In the genomic region with DNA sequence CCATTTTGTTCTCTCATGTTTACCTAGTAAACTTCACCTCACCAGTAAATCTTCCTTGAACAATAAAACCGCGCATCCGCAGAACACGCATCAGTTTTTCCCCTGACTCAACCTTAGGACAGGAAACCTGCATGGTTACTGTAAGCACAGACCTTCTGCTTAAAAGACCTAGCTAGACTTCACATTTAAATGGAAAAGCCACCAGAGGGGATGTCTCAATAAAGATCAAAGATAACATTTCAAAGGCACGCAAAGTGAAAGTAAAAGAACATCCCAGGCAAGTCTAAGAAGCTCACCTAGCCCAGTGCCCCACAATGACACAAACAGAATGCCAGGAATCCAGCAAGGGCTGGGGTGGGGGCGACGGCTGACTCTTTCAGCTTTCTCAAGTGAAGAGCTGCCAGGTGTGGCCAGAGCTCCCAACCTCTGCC, we compare ENCODE assay signal across 9 mouse cellular contexts. TPM values are rescaled to one million over a fixed set of nuclear protein-coding genes. Genes with fewer than 3 reads are reported as not detected.
DNase-seq lines count a peak whose midpoint lies in the region; ATAC-seq lines count a peak whose summit lies in the region.
"Had no signal": no experiment of that assay in that cellular context is flagged by ENCODE, and none has a peak within 500 bp of the region (broad histone marks: within the 10 kb centered on the region; RNA-seq: fewer than 3 reads in every experiment).

No protein-coding gene starts in this region.

- ATAC-seq in kidney, embryonic 14.5 days (ENCODE audit: low FRiP score, low TSS enrichment): no peak
- peak; percentile 30; the same call in 1 of the 2 replicates for ATAC-seq in intestine, embryonic 16.5 days
- peak; percentile 35 for ATAC-seq in megakaryocyte-erythroid progenitor cell, adult 5-6 weeks (replicated peaks; ENCODE audit: low FRiP score, low TSS enrichment, poor library complexity, severe bottlenecking)

- peaks cover 8% of the 10 kb centered on the region; the same call in 1 of the 2 replicates for H3K4me1 ChIP-seq in kidney, embryonic 14.5 days (ENCODE audit: control insufficient read depth, insufficient read depth, low read length)
- H3K4me1 ChIP-seq in intestine, embryonic 16.5 days (ENCODE audit: control insufficient read depth, insufficient read depth, low read length): peaks cover 5% of the 10 kb centered on the region; the same call in 1 of the 2 replicates

- peak overlapping the region; percentile 83; the same call in 1 of the 2 replicates for H3K27ac ChIP-seq in kidney, embryonic 14.5 days (ENCODE audit: low read depth, low read length)
- peak overlapping the region; percentile 87 for H3K27ac ChIP-seq in intestine, embryonic 16.5 days (ENCODE audit: low read length)

- H3K4me2 ChIP-seq in kidney, embryonic 14.5 days (replicated peaks; ENCODE audit: low read depth, low read length): peak overlapping the region; percentile 69
- H3K4me2 ChIP-seq in intestine, embryonic 16.5 days (ENCODE audit: low read depth, low read length): peak overlapping the region; percentile 68

- WGBS in kidney, embryonic 14.5 days: 3% methylated on average over 7 of the region's 7 CpGs
- WGBS in intestine, embryonic 16.5 days: 26% methylated on average over 7 of the region's 7 CpGs

- peak overlapping the region; percentile 42 for H3K4me3 ChIP-seq in kidney, embryonic 14.5 days (ENCODE audit: low read length)
- peak overlapping the region; percentile 51 for H3K4me3 ChIP-seq in intestine, embryonic 16.5 days (ENCODE audit: low read length)

- H3K9me3 ChIP-seq in kidney, embryonic 14.5 days (ENCODE audit: control insufficient read depth, low read length): no peaks in the 10 kb centered on the region
- H3K9me3 ChIP-seq in intestine, embryonic 16.5 days (ENCODE audit: control insufficient read depth, low read length): no peaks in the 10 kb centered on the region

- peak overlapping the region; percentile 58; the same call in 1 of the 2 replicates for H3K9ac ChIP-seq in kidney, embryonic 14.5 days (ENCODE audit: low read depth, low read length)
- H3K9ac ChIP-seq in intestine, embryonic 16.5 days (ENCODE audit: low read depth, low read length): peak overlapping the region; percentile 61

- no peak for DNase-seq in kidney, adult 11 months
- peak; percentile 11 for DNase-seq in embryo, embryonic 9.5 days (ENCODE audit: extremely low spot score)
- DNase-seq in testis, postnatal 14 days (ENCODE audit: low spot score): no peak
- no peak for DNase-seq in gastrocnemius, adult 8-10 months (ENCODE audit: low spot score in 2 of 2)
- DNase-seq in right cerebral cortex, postnatal 25 days: no peak

- H3K36me3 ChIP-seq in kidney, embryonic 14.5 days (ENCODE audit: control insufficient read depth, insufficient read depth, low read length): peaks cover 9% of the 10 kb centered on the region; the same call in 1 of the 2 replicates
- no peaks in the 10 kb centered on the region for H3K36me3 ChIP-seq in intestine, embryonic 16.5 days (ENCODE audit: control insufficient read depth, insufficient read depth, low read length)

- no peaks in the 10 kb centered on the region for H3K27me3 ChIP-seq in kidney, embryonic 14.5 days (ENCODE audit: control insufficient read depth, insufficient read depth, low read length)
- no peaks in the 10 kb centered on the region for H3K27me3 ChIP-seq in intestine, embryonic 16.5 days (replicated peaks; ENCODE audit: control insufficient read depth, insufficient read depth, low read length)

RNA-seq across cellular contexts. Expression of gene Lmod3, which starts 58.4 kb away (rescaled TPM):
- 0.09 TPM in 1 of 2 replicates, not detected in the other for polyA plus RNA-seq in kidney, embryonic 14.5 days (2014; fragmentation: Nextera tagmentation; extraction: Ambion mirVana)
- polyA plus RNA-seq in intestine, embryonic 16.5 days (2015; fragmentation: Nextera tagmentation; extraction: Ambion mirVana): 0.06 and 0.12 TPM in 2 replicates
- not detected in 2 replicates for total RNA-seq in megakaryocyte-erythroid progenitor cell, adult 5-6 weeks (2014; fragmentation: Nextera tagmentation)
- total RNA-seq in megakaryocyte-erythroid progenitor cell, adult 5-6 weeks (2017): not detected in 2 replicates
- total RNA-seq in gastrocnemius, adult 8-10 months (2022): 10 to 100 TPM; 77.8 to 95.8 (median 86.4) TPM
- total RNA-seq: neutrophil, adult 5-6 weeks had no signal

Comparison
In these comparisons a context has a peak if more than half of its experiments do, and no peak if none do; other contexts are left out.
1. RNA of gene Lmod3, which starts 58.4 kb away (total RNA-seq): 77.8 to 95.8 TPM in gastrocnemius, adult 8-10 months; not detected in megakaryocyte-erythroid progenitor cell, adult 5-6 weeks; every median in the first group is over 10 times any median in the second.